Mouse (Mus musculus): Measurements from ENCODE around the gene Ube2v1. TPM values are rescaled to one million over a fixed set of nuclear protein-coding genes. Genes with fewer than 3 reads are reported as not detected.
A peak's percentile ranks its signal among the peaks of the same experiment; 100 is the strongest.

Ube2v1 gene
- total RNA-seq (2015; ENCODE audit: low replicate concordance) (186 and 189 TPM in 2 replicates), total RNA-seq (2017; ENCODE audit: low replicate concordance) (82.3 and 114 TPM in 2 replicates)

DNA sequence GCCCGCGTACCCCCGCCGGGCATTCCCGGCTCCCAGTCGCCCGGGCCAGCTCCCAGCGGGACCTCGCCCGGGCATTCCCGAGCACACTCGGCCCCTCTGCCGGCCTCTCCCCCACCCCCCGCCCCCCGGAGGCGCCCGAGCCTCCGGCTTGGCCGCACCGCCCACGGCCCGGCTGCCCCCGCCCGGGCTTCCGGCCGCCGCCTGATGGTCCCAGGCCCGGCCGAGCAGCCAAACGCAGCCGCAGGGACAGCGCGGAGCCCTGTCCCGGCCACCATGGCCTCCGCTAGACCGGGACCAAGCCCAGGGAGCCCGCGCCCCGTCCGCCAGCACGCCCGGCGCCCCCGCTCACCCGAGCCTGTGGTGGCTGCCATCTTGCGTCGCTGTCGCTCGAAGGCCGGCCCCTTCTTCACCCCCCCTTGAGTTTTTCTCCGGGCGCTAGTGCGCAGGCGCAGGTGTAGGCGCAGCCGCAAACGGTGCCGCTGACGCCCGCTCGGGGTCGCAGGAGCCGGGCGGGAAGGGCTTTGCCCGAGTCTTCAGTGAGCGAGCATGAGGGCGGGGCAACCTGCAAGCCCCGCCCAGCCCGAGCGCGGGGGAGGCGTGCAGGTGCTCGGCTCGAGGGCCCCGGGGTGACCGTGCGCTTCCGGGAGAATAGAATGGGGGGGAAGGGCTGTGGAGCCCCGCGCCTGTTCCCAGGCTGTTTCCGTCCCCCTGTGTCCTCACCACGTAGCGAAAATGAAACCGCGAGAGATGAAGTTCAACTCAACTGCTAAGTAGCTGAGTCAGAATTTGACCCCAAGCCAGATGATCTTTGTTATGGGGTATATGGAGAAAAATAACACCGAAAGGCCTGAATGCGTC lies at the start of gene Ube2v1:
Gene Ube2v1, minus strand, starts transcription at position 505 of the 858 bp plus-strand sequence.
- peak; percentile 55 for ATAC-seq (replicated peaks; ENCODE audit: low FRiP score, poor library complexity, severe bottlenecking)

DNA sequence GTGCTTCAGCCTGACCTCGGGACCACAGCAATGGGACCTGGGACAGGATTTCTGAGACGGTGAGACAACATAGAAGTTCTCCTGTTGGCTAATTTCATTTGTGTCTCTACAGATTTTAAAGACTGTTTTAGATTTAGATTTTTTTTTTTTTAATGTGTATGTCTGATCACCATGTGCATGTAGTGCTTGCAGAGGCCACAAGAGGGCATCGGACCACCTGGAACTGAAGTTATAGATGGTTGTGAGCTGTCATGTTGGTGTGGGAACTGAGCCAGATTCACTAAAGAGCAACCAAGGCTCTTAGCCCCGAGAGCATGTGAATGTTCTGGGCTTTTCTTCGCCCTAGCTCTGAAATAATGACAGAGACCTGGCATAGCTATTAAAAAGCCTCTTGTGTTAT lies 48.8 kb upstream of the Ube2v1 start:
- ATAC-seq (replicated peaks; ENCODE audit: low FRiP score, poor library complexity, severe bottlenecking) = peak; percentile 47

GRCm38 (mm10) chr2:167679902-167680430 lies 48.1 kb upstream of the Ube2v1 start:
- peak; percentile 81 for ATAC-seq (replicated peaks; ENCODE audit: low FRiP score, poor library complexity, severe bottlenecking)

DNA sequence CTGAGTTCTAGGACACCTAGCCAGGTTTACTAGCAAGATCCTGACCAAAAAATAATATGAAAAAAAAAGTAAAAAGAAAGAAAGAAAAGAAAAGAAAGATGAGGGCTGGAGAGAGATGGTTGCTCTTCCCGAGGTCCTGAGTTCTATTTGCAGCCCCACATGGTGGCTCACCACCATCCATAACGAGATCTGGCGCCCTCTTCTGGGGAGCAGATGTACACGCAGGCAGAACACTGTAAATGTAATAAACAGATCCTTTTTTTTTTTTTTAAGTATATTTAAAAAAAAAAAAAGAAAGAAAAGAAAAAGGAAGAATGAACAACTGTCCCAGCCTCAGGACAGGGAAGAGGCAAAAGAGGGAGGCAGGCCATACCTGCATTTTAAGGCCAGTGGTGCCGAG lies 46.7 kb upstream of the Ube2v1 start:
- ATAC-seq (replicated peaks; ENCODE audit: low FRiP score, poor library complexity, severe bottlenecking) = no peak

- peak; percentile 37; the same call in 1 of the 2 replicates for ATAC-seq (replicated peaks; ENCODE audit: low FRiP score, poor library complexity, severe bottlenecking)
Measured at GRCm38 (mm10) chr2:167675120-167675909, 43.4 kb upstream of the Ube2v1 start.

- peak; percentile 88 for ATAC-seq (replicated peaks; ENCODE audit: low FRiP score, poor library complexity, severe bottlenecking)
Measured at GRCm38 (mm10) chr2:167672212-167672685, 40.4 kb upstream of the Ube2v1 start.

DNA sequence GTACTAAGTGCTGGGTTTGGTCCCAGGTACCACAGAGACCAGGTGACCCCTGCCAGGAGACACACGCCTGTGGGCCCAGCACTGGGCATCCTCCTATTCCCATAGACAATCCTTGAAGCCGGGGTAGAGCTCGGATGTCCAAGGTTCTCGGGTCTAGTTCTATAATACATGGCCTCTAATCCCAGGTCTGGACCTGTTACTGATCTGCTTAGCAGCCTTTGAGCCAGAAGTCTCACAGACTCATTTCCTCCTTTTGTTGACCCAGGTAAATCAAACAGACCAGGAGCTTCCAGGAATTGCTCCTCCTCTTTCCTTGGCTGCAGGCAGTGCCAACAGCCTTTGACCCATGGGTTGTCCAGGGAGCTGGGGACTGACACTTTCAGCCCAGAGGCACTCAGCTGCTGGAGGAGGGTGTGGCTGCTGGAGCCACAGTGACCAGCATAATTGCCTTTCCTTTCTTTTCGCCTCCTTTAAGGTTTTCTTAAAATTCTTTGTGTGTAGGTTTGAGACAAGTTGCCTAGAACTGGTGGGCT lies 39.3 kb upstream of the Ube2v1 start:
- ATAC-seq (replicated peaks; ENCODE audit: low FRiP score, poor library complexity, severe bottlenecking) = no peak

DNA sequence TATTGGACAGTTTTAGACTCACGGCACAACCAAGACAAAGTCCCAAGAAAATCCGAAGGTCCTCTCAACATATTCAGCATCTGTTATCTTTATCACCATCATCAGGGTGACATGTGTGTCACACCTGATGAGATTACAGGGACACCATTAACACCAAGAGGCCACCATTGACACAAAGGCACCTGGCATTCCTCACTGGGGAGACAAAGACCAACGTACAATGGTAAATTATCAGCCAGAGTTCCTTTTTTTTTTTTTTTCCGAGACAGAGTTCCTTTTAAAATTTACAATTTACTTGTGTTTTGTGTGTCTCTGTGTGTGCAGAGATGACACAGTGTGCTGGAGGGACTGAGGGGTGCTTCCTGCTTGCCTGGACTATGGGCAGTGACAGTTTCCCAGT lies 37.5 kb upstream of the Ube2v1 start:
- ATAC-seq (replicated peaks; ENCODE audit: low FRiP score, poor library complexity, severe bottlenecking) = no peak

DNA sequence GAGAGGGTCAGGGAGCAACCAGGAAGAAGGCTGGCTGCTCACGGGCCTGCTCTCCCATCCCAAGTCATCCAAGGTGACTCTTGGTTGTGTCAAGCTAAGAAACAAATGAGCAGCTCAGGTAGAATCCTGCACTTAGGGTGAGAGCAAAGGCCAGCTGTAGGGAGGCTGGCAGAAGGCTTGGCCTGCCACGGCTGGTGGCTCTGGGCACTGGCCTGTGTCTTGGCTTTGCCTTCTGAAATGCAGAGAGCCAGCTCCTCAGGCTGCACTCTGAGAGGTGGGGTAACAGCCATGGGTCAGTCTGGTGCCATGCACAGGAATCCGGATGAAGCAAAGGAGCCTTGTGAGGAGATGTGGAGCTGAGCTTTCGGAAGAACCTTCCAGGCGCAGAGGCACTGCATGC lies 36.5 kb upstream of the Ube2v1 start:
- ATAC-seq (replicated peaks; ENCODE audit: low FRiP score, poor library complexity, severe bottlenecking) = no peak

- ATAC-seq (replicated peaks; ENCODE audit: low FRiP score, poor library complexity, severe bottlenecking) = no peak
Measured at GRCm38 (mm10) chr2:167665972-167666713, 34.2 kb upstream of the Ube2v1 start.

DNA sequence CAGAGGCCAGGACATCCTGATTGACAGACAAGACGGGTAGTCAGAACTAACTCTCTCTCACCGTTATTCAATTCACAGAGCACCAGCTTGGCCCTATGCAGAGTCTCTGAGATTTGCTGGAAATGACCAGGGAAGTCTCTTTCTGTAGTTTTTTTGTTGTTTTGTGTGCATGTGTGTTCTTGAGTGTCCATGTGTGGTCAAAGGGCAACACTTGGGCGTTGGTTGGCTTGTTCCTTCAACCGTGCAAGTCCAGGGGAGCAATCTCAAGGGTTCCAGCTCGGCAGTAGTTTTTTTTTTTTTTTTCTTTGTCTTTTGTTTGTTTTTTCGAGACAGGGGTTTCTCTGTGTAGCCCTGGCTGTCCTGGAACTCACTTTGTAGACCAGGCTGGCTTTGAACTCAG lies 30.8 kb upstream of the Ube2v1 start:
- ATAC-seq (replicated peaks; ENCODE audit: low FRiP score, poor library complexity, severe bottlenecking) = no peak

DNA sequence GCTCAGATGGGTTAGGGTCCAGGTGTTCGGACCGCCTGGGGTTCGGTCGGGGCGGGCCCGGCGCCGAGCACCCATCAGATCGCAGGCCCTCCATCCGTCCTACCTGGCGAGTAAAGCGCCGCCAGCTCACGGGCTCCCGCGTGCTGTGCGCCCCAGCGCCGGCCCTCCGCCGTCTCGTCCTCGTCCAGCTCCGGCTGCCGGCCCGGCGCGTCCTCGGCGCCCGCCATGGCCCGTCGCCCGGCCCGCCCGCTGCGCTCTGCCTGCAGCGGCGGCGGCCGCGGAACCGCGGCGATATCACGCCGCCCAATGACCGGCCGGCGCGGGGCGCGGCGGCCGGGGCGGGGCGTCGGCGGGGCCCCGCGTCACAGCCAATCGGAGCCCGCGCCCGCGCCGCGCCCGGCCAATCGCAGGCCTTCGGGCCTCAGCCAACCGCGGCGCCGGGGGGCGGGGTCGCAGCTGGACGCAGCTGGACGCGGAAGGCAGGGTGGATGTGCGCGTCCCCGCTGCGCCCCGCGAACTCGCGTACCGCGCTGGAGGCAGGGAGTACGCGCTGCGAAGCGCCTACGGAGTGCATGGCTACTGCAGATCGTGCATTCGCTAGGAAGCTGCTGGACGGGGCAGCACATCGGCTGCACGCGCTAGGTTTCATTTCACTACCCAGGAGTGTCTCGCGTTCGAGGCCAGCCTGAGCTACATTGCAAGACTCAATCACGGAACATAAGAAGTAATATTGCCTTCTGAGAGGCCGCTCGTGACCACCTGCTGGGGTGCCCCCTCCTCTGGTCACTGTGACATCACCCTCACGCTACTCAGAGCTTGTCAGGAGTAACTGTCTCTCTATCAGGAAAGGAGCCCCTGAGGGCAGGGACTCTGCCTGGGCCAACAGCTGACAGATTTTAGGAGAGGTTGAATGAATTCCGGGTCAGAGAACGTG lies 29.6 kb upstream of the Ube2v1 start, which contains the start of gene Gm20431:
Gene Gm20431, minus strand, starts transcription at position 227 of the 934 bp plus-strand sequence.
- ATAC-seq (replicated peaks; ENCODE audit: low FRiP score, poor library complexity, severe bottlenecking) = peak; percentile 92

DNA sequence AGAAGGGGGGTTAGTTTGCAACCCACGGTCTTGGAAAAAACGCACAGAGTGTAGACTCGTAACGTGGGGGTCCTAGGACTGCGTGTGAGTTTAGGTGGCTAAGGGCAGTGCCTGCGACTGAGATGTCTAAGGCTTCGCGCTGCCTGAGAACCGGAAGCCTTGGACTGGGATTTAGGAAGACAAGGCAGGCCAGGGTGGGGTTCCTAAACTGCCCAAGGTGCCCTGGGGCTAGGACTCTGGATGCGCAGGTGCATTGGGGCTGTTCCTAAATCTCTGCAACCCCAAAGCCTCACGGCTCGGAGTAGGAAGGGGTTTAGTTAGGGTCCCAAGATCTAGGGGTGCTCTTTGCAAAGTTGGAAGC lies 28.7 kb upstream of the Ube2v1 start:
- peak; percentile 32 for ATAC-seq (replicated peaks; ENCODE audit: low FRiP score, poor library complexity, severe bottlenecking)

GRCm38 (mm10) chr2:167659847-167660610 lies 28.1 kb upstream of the Ube2v1 start:
- peak; percentile 39; the same call in 1 of the 2 replicates for ATAC-seq (replicated peaks; ENCODE audit: low FRiP score, poor library complexity, severe bottlenecking)

DNA sequence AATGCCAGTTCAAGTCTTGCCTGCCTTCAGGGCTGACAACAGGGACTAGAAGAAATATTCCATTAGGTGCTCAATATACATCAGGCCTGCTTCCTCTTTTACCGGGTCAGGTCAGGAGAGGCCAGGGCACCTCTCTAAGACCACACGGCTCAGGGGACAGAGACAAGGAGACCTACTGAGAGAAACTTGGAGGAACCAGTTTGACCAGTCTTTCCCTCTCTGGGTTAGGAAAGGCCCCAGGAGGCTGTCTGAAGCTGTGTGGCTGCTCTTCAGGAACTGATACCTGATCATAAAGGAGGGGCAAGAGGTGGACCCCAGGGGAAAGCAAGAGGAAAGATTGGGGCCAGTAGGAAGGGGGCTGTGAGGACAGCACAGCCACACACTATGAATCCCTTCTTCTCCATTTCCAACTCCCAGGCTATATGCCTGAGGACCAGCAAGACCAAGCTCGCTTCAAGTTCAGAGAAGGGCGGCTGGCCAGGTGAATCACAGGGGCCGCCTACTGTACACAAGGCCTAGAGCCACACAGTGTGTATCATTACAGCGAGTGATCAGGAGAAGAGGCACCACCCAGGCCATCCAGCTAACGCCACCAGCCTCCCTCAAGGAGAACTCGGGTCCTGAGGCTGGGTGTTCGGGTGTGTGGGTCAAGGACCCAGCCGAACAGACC lies 27.4 kb upstream of the Ube2v1 start:
- ATAC-seq (replicated peaks; ENCODE audit: low FRiP score, poor library complexity, severe bottlenecking) = no peak

- no peak for ATAC-seq (replicated peaks; ENCODE audit: low FRiP score, poor library complexity, severe bottlenecking)
Measured at GRCm38 (mm10) chr2:167658712-167659111, 26.8 kb upstream of the Ube2v1 start.

GRCm38 (mm10) chr2:167657973-167658372 lies 26.1 kb upstream of the Ube2v1 start:
- ATAC-seq (replicated peaks; ENCODE audit: low FRiP score, poor library complexity, severe bottlenecking) = no peak

Data from erythroid progenitor cell, adult 5-6 weeks (primary cell).